Mouse (Mus musculus) frontal cortex, adult 2 months (tissue): Measurements from ENCODE around the gene Plekha4. TPM values are rescaled to one million over a fixed set of nuclear protein-coding genes. Genes with fewer than 3 reads are reported as not detected.

Experiments
- DNase-seq, 2 experiments: peaks; one replicate each; pipeline ENCODE4 v3.0.0; 2022; ENCODE audit warnings: low spot score in 1 of 2; ENCODE audit errors: extremely low spot score in 1 of 2
- polyA plus RNA-seq: library from polyadenylated mRNA; depleted of rRNA; stranded (reverse); fragments of >200 nt; gene quantifications from 2 replicates; pipeline ENCODE4 v1.2.3, GENCODE M21; 2012

Gene Plekha4
- polyA plus RNA-seq, 1 experiment = 5.4 TPM

DNA sequence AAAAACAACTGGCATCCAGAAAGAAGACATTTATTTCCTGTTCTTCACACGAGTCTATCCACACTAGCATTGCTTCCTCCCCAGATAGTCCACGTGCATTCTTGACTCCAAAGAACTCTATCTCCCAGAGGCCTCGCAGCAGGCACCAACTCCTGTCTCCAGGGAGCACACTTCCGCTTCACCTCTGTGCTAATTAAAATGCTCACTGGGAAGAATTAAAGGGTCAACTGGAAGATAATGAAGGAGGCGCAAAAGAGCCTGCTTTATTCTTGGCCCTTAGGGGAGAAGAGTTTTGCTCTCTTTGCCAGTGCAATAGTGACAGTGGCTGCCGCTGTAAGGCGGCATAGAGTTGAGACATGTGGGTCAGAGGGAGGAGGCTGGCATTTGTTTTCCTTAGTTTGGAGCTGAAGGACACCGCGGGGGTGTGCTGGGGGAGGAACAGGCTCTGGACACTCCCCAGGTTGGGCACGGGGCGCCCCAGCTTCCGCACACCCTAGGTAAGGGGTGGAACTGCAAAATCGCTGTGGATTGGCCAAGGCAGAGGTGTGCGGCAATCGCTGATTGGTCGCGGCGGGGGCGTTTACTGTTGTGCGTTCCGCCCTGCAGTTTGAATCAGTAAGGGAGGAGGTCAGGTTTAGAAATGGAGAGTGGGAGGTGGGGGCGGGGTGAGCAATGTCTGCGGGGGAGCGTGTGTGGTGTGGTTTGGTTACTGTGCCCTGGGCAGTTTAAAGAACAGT, 41.8 kb downstream of the Plekha4 start:
- DNase-seq = peak; percentile 86 to 89

DNA sequence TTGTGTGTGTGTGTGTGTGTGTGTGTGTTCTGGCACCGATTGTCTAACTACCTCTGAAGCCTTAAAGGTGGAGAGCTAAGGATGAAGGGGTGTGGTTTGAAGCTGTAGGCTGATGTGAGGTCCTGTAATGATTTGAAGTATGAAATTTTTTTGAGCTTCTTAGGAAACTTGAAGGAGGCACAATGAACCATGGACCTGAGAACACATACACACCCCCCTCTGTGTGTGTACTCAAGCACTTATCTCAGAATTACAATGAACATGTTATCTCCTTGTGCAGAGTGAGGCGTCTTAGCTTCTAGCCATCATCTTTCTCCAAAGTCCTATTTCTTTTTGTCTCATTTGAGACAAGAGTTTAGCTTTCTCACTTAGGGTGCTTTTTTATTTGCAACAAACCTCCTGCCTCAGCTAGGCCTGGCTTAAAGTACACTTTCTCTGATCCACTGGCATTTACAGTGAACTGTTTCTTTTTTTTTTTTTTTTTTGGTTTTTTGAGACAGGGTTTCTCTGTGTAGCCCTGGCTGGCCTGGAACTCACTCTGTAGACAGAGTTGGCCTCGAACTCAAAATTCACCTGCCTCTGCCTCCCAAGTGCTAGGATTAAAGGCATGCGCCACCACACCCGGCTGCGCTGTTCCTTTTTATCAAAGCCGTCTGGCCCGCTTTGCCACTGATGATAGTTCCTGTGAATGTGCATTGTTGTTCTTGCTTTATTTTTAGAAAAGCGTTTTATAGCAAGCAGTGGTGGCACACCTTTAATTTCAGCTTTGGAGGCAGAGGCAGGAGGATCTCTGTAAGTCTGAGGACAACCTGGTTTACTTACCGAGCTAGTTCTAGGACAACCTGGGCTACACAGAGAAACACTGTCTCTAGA, 42.7 kb downstream of the Plekha4 start:
- DNase-seq = no peak

DNA sequence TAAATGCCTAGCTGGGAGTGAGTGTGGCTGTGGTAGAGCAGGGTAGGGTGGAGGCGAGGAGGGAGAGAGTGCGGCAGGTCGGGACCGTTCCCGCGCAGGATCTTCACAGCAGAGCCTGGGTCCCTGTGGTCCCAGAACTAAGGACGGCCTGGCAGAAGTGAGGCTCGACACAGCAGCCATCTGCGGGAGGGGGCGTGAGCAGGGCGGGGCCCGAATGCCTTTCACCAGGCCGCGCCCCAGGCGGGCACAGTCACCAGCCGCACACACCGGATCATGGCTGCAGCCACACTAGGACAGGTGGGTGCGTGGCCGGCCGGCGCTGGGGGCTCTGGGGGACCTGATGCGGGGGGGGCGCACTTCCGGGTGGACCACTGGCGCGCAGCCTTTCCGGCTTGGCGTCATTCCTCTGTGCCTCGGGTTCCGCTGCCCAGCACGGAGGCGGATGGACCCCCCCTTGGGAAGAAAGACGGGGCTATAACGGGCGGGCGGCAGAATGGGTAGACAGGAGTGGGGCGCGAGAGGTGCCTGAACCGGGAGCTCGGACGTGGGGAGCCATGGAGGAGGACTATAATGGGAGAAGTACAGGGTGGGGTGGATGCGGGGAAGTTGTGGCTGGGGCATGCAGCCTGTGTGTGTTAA, 44.1 kb downstream of the Plekha4 start, which contains the start of gene Bcat2:
Gene Bcat2, plus strand, starts transcription at position 51 of the 639 bp plus-strand sequence.
- peak in 1 of 2 experiments; percentile 66 for DNase-seq

DNA sequence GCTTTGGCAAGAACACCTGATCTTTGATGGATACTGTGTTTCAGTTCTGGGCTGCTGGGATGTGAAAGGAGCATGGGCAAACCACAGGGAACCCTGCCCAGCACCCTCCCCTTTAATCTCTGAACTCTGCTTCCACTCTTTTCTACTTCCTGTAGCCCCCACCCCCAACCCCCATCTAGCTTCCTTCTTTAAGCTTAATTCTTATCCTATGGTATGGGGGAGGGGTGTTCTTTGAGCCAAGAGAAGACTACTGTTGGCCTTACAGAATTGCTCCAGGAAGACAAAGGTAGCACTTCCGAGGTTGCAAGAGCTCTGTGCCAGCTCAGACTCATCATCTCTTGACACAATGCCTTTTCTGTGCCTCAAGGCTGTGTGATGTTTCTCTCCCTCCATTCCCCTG, 45.8 kb downstream of the Plekha4 start:
- DNase-seq = no peak

DNA sequence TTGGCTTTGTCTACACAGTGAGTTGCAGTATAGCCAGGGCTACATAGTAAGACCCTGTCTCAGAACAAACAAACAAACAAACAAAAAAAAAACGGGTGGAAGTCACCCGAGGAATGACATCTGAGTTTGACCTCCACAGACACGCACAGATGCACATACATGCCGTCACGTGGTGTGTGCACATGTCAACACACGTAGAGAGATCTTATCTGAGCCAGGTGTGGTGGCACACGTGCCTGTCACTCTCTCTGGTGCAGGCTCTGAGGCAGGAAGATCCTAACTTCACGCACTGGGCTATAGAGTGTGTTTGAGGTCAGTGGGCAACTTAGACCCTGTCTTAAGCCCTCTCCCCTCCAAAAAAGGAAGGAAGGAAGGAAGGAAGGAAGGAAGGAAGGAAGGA, 47.8 kb downstream of the Plekha4 start:
- DNase-seq = no peak

DNA sequence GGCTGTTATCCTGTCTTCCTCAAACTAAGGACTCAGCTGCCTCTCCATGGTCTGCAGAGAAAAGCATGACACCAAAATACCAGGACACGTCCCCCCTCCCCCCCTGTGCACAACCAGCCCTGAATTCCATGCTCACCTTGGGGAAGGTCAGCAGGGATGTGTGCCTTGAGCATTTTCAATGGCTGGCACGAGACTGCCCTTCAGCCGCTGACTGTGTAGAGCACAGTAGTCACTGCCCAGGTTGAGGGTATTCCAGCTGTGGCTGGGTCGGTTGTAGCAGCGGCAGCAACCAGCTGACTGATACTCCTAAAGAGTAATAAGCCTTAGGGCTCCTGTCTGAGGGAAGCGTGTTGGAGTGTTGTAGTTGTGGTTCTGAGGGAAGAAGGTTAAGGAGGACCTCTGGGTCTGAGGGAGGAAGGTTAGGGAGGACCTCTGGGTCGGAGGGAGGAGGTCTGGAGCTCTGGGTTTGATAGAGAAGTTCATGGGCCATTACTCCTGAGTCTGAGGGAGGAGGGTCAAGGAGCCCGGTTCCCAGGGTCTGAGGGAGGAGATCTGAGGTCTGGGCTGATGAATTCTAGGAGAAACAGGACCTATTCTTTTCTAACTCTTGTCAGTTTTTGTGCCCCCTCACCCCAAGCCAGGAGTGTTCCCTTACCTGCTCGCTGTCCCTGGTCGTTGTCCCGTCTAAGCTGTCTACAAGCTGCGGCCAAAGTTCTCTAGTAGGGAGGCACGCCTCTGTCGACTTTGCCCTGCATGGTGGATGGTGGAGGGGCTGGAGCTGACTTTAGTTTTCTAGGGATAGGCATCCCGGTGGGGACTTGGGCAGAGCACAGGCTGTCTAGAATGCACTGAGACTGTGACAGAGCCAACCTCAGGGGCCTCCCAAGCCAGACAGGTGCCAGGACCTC, 48.6 kb downstream of the Plekha4 start:
- DNase-seq = no peak

DNA sequence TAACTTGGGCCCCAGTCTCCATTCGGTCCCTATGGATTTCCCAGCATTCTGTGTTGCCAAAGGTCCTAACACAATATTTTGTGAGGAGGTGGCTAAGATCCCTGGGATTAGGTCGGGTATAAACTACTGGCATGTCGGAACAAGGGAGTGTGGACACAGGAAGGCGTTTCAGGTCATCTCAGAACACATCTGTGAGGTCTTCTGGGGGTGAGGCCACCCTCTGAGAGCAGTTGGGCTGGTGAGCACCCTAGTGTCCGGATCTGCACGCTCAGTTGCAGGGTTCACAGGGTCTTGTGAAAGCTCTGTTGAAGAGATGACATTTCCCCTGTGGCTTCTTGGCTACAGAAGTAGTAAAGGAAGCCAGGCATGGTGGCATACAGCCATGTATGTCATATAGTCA, 59.8 kb downstream of the Plekha4 start:
- DNase-seq = no peak

DNA sequence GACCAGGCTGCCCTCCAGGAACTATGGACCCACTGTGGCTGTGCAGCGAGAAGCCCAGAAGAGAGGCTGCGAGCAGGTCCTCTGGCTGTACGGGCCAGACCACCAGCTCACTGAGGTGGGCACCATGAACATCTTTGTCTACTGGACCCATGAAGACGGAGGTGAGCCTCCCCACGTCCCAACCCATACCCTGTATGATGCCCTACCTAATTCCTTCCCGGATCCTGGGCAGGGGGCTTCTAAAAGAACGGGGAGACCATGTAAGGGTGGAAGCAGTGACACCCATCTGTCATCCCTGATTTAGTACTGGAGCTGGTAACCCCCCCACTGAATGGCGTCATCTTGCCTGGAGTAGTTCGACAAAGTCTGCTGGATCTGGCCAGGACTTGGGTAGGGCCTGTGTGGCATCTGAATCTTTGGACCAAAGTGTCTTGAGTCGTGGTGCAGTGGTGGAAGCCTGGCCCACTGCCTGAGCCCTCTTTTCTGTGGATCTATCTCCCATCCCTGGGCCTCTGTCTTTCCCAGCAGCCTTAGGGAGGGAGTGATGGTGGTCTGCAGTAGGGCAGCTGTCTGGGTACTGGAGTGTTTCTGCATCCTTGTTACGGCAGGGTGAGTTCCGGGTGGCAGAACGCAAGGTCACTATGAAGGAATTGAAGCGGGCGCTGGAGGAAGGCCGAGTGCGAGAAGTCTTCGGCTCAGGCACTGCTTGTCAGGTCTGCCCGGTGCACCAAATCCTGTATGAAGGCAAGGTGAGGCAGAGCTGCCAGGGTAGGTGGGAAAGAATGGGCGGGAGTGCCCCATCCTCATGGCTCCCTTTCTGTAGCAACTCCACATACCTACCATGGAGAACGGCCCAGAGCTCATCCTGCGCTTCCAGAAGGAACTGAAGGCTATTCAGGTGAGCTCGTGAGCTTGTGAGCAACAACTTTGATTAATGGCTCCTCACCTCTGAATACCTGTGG, 61.8 kb downstream of the Plekha4 start:
- no peak for DNase-seq

DNA sequence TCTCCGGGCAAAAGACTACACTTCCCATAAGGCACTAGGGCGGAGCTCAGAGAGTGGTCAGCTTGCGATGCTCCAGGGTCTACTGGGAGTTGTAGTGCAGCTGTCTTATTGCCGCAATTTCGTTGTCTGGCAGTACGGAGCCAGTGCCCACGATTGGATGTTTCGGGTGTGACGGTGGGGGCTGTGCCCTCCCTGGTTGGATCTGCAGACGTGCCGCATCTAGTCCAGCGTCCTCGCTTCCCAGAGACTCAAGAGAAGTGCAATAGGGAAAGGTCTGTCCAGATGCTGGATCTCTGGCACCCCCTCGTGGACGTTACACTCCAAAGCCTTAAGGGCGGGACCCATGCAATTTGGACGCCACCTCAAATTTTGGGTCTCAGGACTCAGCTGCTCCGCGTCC, 63.0 kb downstream of the Plekha4 start:
- peak; percentile 98 to 99 for DNase-seq

DNA sequence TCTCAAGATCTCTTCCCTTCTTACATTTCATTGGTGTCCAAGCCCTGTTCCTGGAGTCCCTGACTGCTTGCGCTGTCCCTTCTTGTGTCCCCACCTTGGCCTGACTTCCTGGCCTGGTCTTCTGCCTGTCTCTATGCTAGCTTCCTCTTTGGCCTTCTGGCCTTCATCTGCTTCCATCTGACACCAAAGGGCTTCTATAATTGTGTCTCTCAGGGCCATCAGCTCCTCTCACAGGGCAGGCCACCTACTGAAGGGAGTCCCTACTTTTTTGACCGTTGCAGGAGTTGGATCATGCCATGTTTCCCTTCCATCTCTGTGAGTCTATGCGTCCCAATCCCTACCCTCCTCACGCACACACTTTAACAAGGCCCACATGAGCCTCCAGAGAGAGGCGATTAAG, 63.8 kb downstream of the Plekha4 start:
- no peak for DNase-seq

DNA sequence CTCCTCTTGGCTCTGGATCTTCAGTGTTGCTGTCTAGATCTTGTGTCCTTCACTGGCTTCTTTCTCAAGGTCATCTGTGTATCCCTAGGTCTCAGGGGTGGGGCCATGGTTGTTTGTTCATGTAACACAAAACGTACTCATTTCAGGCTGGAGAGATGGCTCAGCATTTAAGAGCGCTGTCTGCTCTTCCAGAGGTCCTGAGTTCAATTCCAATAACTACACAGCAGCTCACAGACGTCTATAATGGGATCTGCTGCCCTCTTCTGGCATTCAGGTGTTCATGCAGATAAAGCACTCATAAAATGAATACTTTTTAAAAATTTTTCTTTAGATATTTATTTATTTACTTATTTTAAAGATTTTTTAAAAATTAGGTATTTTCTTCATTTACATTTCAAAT, 64.7 kb downstream of the Plekha4 start:
- DNase-seq = peak in 1 of 2 experiments; percentile 24

DNA sequence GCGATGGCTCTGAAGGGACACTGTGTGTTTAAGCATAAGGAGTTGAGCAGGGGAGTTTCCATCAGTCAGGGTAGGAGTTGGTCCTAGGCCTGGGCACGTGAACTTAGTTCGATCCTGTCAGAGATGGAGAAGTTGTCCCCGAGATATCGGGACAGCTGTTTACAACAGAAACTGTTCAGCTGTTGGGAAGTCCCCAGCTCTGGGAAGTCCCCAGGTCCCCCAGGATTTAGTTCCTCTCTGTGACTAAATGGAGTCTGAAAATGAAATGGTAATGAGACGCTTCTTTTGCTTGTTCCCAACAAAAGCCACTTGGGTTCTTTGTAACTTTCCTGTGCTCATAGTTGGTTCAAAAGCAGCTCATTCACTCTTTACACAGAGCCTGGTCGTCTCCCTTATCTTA, 65.8 kb downstream of the Plekha4 start:
- DNase-seq = no peak

DNA sequence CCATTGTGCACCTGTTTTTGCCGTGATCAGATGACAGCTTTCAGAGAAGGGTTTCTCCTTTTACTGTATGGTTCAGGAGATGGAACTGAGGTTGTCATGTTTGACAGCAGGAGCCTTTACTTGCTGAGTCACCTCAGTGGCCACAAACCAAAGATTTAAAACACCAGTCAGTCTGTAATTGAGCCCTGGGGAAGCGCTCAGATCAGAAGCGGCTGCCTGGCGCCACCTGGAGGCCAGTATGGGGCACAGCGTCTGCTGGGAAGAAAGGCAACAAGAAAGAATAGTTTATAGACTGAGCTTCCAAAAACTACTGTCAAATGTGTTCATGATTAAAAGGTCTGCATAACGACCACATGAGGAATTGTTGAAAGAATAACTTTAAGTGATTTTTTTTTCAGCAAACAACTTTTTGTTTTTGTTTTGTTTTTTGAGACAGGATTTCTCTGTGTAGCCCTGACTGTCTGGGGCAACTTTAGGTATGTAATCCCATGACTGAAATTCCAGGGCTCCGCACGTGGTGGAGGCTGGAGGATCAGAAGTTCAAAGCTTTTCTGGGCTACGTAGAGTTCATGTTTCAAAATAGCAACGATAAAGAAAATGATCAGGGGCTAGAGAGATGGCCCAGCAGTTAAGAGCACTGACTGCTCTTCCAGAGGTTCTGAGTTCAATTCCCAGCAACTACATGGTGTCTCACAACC, 67.1 kb downstream of the Plekha4 start:
- DNase-seq = peak in 1 of 2 experiments; percentile 85

DNA sequence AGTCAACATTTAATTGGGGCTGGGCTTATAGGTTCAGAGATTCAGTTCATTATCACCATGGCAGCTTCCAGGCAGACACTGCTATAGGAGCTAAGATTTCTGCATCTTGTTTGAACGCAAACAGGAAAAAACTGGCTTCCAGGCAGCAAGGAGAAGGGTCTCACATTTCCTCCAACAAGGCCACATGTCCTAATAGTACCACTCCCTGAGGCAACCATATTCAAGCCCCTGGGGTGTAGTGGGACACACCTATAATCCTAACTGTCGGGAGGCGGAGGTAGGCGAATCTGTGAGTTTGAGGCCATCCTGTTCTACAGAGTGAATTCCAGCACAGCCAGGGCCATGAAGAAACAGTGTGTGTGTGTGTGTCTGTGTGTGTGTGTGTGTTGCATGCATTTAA, 69.0 kb downstream of the Plekha4 start:
- no peak for DNase-seq

DNA sequence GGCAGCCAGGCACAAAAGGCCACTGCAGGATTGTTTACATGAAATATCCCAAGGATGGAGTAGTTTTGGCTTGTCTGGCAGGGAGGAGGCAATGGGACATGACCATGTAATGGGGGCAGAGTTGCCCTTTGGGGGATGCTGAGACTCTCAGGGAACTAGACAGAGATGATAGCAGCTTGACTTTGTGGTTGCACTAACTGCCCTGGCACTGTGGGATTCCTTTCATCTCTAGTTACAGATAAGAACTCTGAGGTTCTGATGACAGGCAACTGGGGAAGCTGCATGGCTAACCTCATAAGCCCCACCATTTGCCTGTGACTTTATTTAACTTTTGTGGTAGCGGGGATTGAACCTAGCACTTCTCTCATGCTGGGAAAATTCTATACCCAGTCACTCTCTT, 70.0 kb downstream of the Plekha4 start:
- DNase-seq = no peak

DNA sequence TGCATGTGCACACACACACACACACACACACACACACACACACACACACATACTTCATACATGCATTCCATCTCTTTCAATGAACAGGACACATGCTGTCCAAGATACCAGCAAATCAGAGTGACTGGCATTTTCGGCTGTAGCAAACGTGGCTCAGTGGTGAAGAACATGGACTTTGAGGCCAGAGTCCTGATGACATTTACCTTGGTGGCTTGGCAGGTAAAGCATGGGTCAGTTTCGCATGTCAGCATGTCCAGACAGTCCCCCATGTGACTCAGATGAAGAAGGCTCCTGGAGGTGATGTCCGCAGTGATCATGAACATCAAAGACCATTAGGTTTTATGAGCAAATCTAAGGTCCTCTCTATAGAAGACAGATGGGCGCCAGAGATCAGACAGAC, 70.9 kb downstream of the Plekha4 start:
- DNase-seq = no peak

DNA sequence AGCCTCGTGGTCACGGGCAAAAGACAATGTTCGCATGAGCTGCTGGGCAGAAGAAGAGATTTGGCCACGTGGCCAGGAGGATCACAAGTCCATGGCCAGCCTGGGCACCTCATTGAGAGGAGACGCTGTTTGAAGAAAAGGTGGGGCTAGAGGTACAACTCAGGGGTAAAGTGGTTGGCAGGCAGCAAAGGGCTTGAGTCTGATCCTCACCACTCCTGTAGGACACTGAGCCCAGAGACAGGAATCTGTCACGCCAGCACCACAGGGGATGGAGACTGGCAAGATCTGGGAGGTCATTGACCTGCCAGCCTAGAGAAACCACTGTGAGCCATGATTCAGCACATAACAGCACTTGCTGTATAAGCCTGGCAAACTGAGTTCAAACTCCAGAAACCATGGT, 71.4 kb downstream of the Plekha4 start:
- DNase-seq = no peak
